Mouse (Mus musculus) MEL (cell line): ENCODE measurements around the gene Cobl. TPM values are rescaled to one million over a fixed set of nuclear protein-coding genes. Genes with fewer than 3 reads are reported as not detected.

ENCODE experiments used
- DNase-seq: peaks from one replicate; pipeline ENCODE4 v3.0.0; 2011; ENCODE audit warnings: low read depth, low spot score
- H3K27ac ChIP-seq: 2 replicates; pipeline ENCODE4 v1.5.1; 2012; ENCODE audit warnings: low read depth, mild to moderate bottlenecking, control low read depth, low read length, moderate library complexity; ENCODE audit not compliant: control insufficient read depth
- H3K27me3 ChIP-seq, 2 experiments: fragments of 150-350 bp in 1 of 2; sonication (generic) in 1 of 2; 2 replicates each; pipeline ENCODE4 v1.6.1; 2012; ENCODE audit warnings: low read length in 2 of 2, mild to moderate bottlenecking in 2 of 2, improper control_type of control experiment in 1 of 2, moderate library complexity in 1 of 2; ENCODE audit not compliant: insufficient read depth in 2 of 2, control insufficient read depth in 1 of 2
- H3K36me3 ChIP-seq, 2 experiments: 2 replicates each; pipeline ENCODE4 v1.6.1; 2012 to 2014; ENCODE audit warnings: low read length in 2 of 2, improper control_type of control experiment in 1 of 2, inconsistent platforms in 1 of 2, mild to moderate bottlenecking in 1 of 2; ENCODE audit not compliant: insufficient read depth in 2 of 2, control insufficient read depth in 1 of 2
- H3K4me1 ChIP-seq, 2 experiments: fragments of 150-350 bp in 1 of 2; sonication (generic) in 1 of 2; 2 replicates each; pipeline ENCODE4 v1.6.1; 2012; ENCODE audit warnings: low read length in 2 of 2, improper control_type of control experiment in 1 of 2, mild to moderate bottlenecking in 1 of 2; ENCODE audit not compliant: insufficient read depth in 2 of 2, control insufficient read depth in 1 of 2
- H3K4me3 ChIP-seq, 2 experiments: fragments of 150-350 bp in 1 of 2; sonication (generic) in 1 of 2; 2 replicates each; pipeline ENCODE4 v1.5.1; 2012; ENCODE audit warnings: low read depth in 2 of 2, low read length in 2 of 2, mild to moderate bottlenecking in 2 of 2, moderate library complexity in 2 of 2, control low read depth in 1 of 2, improper control_type of control experiment in 1 of 2; ENCODE audit not compliant: control insufficient read depth in 1 of 2, insufficient read depth in 1 of 2
- H3K79me2 ChIP-seq: 2 replicates; pipeline ENCODE4 v1.6.1; 2012; ENCODE audit warnings: mild to moderate bottlenecking, low read length, moderate library complexity; ENCODE audit not compliant: control insufficient read depth, poor library complexity, insufficient read depth
- H3K9ac ChIP-seq: 2 replicates; pipeline ENCODE4 v1.6.1; 2012; ENCODE audit warnings: low read depth, mild to moderate bottlenecking, control low read depth, low read length, moderate library complexity; ENCODE audit not compliant: control insufficient read depth, poor library complexity, severe bottlenecking
- H3K9me3 ChIP-seq: fragments of 150-350 bp; sonication (generic); replicated peaks from 2 replicates; pipeline ENCODE4 v1.6.1; 2012; ENCODE audit warnings: mild to moderate bottlenecking, low read length, improper control_type of control experiment, moderate library complexity; ENCODE audit not compliant: insufficient read depth
- KAT2A ChIP-seq: conservative IDR thresholded peaks from 2 replicates; pipeline ENCODE4 v1.6.1; 2012; ENCODE audit warnings: low read depth, low read length, improper control_type of control experiment, inconsistent platforms
- NRF1 ChIP-seq: IDR thresholded peaks from 2 replicates; pipeline ENCODE4 v1.6.1; 2014; ENCODE audit warnings: low read depth, mild to moderate bottlenecking, inconsistent platforms, low read length, improper control_type of control experiment, moderate library complexity; ENCODE audit not compliant: poor library complexity, insufficient read depth, severe bottlenecking
- POLR2AphosphoS5 ChIP-seq: IDR thresholded peaks from 2 replicates; pipeline ENCODE4 v1.6.1; 2012; ENCODE audit warnings: low read depth, borderline replicate concordance, mild to moderate bottlenecking, inconsistent platforms, low read length, moderate library complexity, mixed read lengths
- RAD21 ChIP-seq: IDR thresholded peaks from 2 replicates; pipeline ENCODE4 v1.6.1; 2011; ENCODE audit warnings: mild to moderate bottlenecking, low read depth, low read length, improper control_type of control experiment
- polyA plus RNA-seq, 2 experiments: library from polyadenylated mRNA; stranded (reverse) in 1 of 2; unstranded in 1 of 2; fragments of >175 nt in 1 of 2; fragments of >200 nt in 1 of 2; gene quantifications; 2 replicates each; pipeline versions ENCODE4 v1.2.1 to v1.2.4; 2012; ENCODE audit warnings: low replicate concordance in 2 of 2, low read depth in 1 of 2; ENCODE audit not compliant: insufficient read length in 2 of 2, insufficient read depth in 1 of 2, missing spikeins in 1 of 2
- total RNA-seq: library from RNA; depleted of rRNA; stranded (reverse); fragments of 300-350 nt; gene quantifications from 2 replicates; pipeline ENCODE4 v1.2.3, GENCODE M21; 2012

Cobl gene
- total and polyA plus RNA-seq, 3 experiments = not detected

- Histone ChIP-seq H3K9me3 (no peaks in the 10 kb centered on the region), H3K4me3 (no peak overlapping the region), H3K4me1 (no peaks in the 10 kb centered on the region), H3K27ac (no peak overlapping the region), H3K79me2 (no peaks in the 10 kb centered on the region), H3K9ac (no peak overlapping the region), H3K36me3 (no peaks in the 10 kb centered on the region), H3K27me3 (no peaks in the 10 kb centered on the region)
- TF ChIP-seq KAT2A (no peak), NRF1 (no peak), POLR2AphosphoS5 (no peak), RAD21 (no peak)
- no peak for DNase-seq
These were observed 274.3 kb downstream of the Cobl start for GRCm38 (mm10) chr11:12190417-12190816.
